Mouse (Mus musculus): ENCODE measurements at regions not wholly inside any gene's neighbourhood (a gene's known extent, or its start where the extent isn't known, plus 50 kb on each side); places are given as distances from the start of the nearest gene placed in this dataset.

DNA sequence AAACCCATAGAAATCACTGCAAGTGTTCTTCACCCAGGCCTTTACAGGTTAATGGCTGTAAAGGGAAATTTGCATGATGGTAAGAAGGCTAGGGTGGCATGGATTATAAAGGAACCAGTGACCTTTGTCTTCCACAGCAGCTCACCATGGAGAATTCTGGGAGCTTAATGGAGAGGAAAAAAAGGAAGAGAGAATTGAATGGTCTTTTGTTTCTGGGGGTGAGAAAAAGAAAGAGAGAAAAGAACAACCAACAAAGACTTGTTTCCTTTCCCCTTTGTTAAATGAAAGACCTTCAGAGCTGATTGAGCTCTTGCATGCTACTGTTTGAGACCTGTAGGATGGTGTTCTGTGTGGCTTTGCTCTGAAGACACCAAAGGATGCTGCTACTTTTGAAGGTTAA, 597.5 kb upstream of the Tenm3 start:
- no peak for DNase-seq (ENCODE audit: extremely low read depth, insufficient read length, low spot score)

DNA sequence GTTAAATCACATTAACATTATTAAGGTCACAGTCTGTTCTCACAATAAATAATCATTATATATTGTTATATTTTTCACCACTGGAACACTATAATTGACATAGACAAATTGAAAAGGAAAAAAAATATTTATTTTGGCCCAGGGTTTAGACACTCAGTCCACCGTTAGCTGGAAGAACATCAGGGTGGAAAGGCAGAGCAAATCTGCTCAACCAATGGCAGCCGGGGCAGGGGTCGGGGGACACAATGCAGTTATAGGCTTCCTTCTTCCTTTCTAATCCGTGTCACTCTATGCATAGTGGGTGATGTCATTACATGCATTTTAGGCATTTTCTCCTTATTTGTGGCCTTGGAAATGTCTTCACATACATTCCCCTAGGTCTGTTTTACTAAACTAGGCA, 552.8 kb upstream of the Tenm3 start:
- no peak for DNase-seq (ENCODE audit: extremely low read depth, insufficient read length, low spot score)

DNA sequence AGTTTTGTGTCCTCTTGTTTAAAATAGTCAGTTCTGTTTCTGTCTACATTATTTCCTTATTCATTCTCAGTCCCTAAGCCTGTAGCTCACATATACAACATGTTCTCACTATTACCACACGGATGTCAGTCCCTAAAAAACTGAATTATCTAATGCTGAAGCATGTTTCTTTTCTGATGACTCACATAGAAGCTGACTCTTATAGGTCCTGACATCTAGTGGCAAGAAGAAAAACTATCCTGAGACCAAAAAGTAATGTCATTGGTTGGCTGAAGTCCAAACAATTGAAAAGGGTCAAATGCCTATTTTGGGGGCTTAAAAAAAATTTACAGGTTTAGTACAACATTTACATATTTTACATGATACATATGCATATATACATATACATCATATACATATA, 551.3 kb upstream of the Tenm3 start:
- no peak for DNase-seq (ENCODE audit: extremely low read depth, insufficient read length, low spot score)

DNA sequence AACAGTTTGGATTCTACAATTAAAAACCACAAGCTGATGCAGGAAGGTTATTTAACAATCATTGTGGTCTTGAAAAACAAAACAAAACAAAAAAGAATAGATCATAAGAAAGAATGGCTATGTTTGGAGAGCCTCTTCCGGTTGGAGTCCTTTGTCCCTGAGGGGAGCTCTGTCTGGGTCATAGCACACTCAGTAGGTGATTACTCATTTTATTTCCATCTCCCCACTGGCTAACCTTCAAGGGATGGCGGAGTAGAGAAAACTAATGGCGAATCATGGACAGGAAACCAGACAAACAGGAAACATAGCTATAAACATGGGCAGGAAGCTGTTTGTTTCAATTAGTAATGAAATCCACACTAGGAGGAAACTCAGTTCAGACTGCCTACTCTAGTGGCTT, 545.8 kb upstream of the Tenm3 start:
- DNase-seq (ENCODE audit: extremely low read depth, insufficient read length, low spot score): no peak

DNA sequence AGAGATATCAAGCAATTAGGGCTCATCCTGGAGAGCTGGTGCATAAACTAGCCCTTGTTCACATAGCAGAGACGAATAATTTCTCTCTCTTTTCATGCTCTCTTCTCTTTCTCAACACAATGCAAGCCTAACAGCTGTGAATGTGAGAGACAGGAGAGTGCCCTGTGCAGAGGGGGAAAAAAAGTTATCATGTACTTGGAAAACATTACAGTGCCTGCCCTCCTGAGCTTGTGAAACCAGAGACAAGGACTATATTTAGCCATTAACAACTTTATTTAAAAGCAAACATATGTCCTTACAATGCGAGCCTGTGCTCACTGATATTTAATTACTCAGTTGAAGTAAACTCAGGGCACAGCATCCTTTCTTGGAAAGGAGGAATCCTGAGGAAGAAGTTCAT, 543.8 kb upstream of the Tenm3 start:
- DNase-seq (ENCODE audit: extremely low read depth, insufficient read length, low spot score): no peak

DNA sequence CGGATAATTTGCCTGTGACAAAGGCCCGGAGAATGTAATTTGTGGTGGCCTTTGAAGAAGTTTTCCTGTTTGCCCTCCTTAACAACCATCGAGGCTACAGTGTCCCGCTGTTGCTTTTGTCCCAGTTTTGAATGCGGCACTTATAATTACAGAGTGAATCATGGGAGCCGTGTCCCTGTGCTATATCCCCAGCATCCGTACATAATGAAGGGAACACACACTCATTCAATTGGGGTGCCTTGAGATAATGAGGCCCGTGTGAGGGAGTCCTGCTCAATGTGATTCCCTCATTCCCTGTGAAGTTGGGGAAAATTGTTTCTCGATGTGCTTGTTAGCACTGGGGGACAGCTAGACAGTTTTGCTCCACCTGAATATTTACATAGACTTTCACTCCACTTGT, 528.9 kb upstream of the Tenm3 start:
- no peak for DNase-seq (ENCODE audit: extremely low read depth, insufficient read length, low spot score)

DNA sequence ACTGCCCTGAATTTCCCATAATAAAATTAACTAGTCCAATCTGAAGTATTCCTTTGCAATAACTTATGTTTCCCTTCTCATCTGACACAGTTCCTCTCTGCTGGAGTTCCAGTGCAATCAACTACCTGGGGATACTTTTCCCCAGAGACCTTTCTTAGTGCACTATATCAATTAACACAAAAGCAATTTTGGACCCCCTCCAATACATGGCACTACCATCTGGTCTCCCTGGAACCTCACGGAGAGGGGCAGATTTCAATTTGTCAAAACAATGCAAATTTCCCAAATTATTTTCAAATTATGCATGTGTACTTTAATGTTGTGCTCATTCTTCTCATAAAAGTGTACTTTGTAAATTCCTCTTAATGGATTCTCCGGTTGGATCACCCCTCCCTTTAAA, 518.9 kb upstream of the Tenm3 start:
- DNase-seq (ENCODE audit: extremely low read depth, insufficient read length, low spot score): no peak

DNA sequence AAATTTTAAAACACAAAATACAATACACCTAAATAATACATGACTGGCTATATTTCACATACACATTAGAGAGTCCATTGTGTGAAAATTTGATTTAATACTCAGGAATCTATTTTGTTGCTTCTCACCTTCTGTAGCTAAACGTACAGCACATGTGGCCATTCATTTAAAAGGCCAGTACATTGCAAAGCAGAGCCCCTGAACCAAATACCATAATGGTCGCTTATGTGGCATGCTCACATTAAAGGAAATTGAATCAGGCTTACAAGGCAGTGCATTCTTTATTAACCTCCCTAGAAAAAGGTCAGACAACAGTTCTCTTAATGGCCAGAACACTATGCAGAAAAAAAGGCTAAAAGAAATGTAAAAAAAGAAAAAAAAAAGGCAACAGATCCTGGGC, 517.7 kb upstream of the Tenm3 start:
- DNase-seq (ENCODE audit: extremely low read depth, insufficient read length, low spot score): no peak

DNA sequence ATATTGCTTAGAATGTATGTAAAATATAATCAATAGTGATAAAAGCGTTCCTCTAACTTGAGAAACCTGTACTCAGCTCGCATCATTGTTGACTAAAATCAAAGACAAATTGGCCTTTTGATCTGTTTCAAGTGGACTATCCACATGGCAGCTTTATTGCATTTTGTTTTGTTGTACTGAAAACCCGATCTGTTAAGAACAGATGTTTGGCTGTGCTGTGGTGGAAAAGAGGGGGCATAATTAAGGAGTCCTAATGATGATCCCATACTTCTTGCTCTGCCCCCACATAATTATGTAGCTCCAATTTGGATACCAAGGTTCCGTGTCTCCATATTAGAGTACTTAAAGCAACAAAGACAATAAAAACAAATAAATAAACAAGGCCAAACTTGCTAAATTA, 516.4 kb upstream of the Tenm3 start:
- DNase-seq (ENCODE audit: extremely low read depth, insufficient read length, low spot score): no peak

DNA sequence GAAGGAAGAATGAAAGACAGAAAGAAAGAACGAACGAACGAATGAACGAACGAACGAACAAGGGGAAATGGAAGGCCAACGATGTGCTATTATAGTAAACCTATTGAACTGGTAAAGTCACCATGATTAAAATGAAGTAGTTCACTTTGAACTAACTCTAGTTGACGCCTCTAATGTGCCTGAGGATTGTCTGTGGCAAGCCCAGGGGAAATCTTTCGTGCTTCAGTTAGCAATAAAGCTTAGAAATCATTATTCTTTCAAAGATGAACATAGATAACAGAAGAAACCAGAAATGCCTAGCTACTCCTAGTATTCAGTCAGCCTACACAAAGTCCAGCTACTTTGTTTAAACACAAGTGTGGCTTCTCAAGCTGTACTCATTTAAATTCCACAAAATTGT, 515.9 kb upstream of the Tenm3 start:
- DNase-seq (ENCODE audit: extremely low read depth, insufficient read length, low spot score): no peak

DNA sequence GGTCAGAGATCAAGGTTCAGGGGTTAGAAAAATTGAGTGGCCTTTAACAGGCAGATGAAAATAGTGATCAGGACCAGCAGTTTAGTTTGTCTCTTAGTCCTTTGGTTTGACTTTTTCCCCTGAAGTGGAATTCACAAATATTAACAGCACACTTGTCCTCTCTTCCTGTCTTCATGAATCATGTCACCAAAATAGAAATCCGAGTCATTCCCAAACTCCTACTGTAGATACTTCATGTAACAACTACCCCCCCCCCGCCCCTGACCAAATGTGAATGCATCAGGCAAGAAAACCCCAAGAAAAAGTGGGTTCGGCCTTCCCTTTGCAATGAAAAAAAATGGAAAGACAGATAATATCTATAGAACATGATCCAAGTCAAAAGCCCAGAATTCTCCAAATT, 504.9 kb upstream of the Tenm3 start:
- peak; percentile 15 for DNase-seq (ENCODE audit: extremely low read depth, insufficient read length, low spot score)

DNA sequence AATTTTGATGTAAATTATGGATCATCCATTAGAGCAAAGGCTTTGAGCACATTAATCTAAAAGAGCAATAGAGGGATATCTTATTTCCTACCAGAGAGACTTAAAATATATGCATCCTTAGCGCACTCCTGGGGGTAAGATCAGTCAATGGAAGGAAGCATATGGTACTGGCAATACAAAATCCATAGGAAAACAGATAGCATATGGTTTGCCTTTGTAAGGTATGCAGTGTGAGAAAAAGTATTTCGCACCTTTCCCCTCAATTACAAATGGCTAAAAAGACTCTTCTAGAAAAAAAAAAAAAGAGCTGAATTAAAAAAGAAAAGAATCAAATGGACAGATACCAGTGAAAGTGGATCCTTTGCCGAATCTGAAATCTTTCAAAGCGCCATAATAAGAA, 495.0 kb upstream of the Tenm3 start:
- DNase-seq (ENCODE audit: extremely low read depth, insufficient read length, low spot score): no peak

DNA sequence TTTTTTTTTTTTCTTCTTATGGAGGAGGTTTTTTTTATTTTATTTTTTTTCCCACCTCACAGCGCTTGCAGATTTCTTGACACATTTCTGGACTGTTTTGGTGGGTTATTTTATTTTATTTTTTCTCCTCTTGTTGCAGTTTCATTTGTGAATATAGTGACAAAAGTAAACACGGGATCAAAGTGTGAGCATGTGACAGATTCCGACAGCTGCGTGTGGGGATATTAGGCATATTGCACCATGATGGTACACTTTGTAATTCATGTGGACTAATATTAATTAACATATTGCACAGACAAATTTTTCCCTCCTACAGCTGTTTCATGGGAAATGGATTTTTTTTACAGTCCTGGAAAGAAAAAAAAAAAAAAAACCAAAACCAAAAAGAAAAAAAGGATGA, 483.2 kb upstream of the Tenm3 start:
- DNase-seq (ENCODE audit: extremely low read depth, insufficient read length, low spot score): no peak

DNA sequence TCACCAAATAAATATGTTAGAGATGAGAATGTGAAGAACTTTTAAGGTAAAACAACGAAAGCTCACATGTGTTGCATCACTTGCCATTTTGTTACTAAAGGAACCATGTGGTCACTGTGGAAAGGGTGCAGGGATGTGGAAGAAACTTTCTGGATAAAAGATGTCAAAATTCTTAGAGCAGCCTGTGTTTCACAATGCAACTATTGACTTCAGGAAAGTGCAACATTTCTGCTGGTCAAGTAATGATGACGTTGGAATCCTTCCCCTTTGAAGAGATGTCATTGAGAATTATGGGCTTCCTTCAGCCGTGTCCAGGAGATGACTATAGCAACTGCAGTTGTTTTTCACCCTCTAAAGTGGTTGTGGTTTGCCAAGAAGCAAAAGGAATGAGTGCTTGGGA, 477.7 kb upstream of the Tenm3 start:
- peak; percentile 33 for DNase-seq (ENCODE audit: extremely low read depth, insufficient read length, low spot score)

DNA sequence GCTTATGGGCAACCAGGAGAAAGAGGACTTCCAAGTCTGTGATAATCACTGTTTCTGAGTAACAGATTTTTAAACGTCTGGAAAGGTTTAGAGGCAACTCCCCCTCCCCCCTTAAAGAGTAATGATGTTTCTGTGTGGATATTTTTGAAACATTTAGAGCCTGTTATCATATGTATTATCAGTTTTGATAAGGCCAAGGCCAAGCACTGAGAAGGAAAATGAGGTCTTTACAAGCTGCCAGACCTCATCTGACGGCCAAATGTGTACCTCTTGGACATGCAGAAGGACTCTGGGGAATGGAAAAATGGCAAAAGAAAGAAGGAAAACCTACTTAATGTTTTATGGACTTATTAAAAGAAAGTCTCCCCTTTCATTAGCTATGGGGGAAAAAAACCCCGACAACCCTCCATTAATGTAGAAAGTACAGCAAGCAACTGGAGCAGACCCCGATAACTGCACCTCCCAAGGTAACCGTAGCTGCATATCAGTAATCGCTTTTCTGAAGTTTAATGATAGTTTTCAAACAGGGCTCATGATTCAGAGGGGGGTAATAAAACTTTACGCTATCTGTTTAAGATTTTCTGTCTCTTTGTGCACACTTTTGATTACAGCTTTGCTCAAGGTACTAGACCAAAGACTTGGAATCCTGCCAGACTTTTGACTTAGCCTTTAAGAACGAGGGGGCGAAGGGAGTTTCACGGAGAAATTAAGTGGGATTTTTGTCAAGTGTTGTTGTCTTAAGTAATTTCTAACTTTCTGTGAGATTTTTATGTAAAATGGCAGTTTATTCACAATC, 469.9 kb upstream of the Tenm3 start:
- no peak for DNase-seq (ENCODE audit: extremely low read depth, insufficient read length, low spot score)

DNA sequence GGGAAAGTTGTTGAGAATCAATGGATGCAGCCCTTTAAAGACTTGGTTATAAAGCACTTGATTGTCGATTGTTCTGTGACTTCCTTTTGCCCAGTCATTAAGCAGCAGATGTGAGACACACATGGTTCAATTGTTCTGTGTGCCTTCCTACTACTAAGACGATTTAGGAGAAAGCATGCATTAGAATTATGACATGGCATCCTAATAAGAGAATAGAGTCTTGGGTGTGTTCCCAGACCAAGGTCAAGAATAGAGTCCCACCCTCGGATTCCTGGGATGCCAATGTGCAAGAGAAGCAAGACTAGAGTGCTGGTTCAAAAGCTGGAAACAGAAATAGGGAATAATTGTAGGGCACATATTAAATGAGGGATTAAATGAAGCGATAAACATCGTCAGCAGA, 469.1 kb upstream of the Tenm3 start:
- DNase-seq (ENCODE audit: extremely low read depth, insufficient read length, low spot score): peak; percentile 59

DNA sequence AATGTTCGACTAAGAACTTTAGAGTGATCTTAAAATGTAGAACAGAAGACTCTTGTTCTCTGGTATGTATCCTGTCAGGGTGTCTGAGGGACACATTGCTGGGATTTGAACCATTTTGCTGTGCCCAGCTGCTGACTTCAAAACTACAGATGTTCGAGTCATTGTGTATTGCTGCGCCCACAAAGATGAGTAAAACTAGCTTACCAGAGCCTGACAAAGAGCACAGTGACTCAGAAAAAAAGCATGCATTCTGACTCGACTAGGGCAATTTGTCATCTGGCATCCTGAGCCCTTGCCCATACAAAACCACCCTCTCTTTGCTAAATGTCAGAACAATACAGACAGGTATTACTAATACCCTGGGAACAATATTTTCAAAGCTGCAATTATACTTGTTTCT, 438.6 kb upstream of the Tenm3 start:
- peak; percentile 79 for DNase-seq (ENCODE audit: extremely low read depth, insufficient read length, low spot score)

DNA sequence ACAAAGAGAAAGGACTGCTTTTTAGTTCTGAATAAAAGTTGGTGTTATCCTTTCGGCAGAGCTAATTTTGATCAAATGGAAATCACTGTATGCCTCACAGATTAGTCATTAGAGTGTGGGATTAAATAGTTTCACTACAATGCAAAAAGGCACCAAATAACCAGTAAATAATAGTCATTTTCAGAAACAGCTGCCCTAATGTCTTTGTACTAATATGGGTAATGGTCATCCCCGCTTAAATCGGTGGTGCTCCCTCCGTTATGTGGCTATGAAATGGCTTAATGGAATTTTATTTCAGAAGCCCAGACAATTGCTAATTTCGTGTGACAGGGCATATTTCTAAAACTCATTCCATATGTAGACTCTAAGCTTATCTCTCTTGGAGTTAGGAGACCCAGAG, 437.5 kb upstream of the Tenm3 start:
- no peak for DNase-seq (ENCODE audit: extremely low read depth, insufficient read length, low spot score)

DNA sequence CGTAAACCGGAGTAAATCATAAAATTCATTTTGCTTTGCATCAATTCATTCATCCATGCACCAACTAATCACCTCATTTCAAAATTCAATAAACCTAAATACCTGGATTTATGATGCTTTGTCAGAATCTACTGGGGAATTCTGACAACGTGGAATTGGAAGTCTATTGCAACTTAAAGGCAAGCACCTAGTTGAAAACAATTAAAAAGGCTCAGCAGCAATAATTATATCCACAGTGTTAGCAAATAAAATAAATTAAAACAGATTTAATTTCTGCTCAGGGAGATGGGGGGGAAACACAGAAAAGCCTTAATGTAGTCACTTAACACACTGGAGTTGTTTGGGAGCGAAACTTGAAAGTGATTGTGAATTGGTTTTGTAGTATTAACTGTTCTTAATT, 430.3 kb upstream of the Tenm3 start:
- no peak for DNase-seq (ENCODE audit: extremely low read depth, insufficient read length, low spot score)

DNA sequence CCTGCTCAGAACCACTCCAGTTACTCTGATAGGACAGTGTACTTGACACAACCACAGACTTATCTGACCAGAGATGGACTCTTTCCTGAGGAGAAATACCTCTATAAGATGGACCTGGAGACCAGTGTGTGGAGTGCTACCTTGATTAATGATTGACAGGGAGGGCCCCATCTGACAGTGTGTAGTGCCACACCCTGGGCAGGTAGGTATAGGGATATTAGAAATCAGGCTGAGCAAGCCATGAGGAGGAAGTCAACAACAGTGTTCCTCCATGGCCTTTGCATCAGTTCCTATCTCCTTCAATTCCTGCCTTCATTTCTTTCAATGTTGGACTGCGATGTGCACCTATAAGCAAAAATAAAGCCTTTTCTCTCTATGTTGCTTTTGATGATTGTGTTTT, 429.4 kb upstream of the Tenm3 start:
- DNase-seq (ENCODE audit: extremely low read depth, insufficient read length, low spot score): no peak

DNA sequence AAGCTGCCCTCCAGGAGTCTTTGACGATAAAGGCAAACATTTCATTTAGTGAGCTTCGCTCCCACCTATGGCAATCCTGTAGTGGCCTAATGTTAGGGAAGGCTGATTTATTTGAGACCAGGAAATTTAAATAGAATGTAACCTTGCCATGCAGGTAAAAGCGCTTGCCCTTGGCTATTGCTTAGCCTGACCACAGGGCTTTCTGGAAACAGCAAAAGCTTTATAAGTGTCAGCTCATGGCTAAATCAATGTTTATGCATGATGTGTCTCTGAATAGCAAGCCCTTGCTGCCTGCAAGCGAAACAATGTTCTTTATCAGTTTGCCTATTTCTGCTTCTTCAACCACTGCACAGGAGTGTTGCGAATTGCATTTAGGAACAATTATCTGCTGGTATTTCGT, 419.7 kb upstream of the Tenm3 start:
- DNase-seq (ENCODE audit: extremely low read depth, insufficient read length, low spot score): no peak

DNA sequence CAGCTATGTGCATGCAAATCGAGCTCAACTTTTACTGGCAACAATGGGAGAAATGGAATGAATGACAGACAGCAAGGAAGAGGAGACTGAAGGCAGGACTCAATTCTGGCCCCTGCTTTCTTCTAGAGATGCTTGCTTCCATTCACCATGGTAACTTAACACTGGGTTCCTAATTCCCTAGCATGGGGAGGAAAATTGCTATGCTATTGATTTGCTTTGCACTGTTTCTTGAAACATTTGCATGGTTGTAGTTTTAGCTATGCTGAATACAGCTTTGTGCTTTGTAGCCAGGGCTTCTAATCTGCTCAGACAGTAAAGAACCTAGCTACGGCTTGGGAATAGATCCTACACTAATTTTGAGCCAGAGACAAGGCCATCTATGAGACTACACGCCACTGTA, 419.0 kb upstream of the Tenm3 start:
- no peak for DNase-seq (ENCODE audit: extremely low read depth, insufficient read length, low spot score)

DNA sequence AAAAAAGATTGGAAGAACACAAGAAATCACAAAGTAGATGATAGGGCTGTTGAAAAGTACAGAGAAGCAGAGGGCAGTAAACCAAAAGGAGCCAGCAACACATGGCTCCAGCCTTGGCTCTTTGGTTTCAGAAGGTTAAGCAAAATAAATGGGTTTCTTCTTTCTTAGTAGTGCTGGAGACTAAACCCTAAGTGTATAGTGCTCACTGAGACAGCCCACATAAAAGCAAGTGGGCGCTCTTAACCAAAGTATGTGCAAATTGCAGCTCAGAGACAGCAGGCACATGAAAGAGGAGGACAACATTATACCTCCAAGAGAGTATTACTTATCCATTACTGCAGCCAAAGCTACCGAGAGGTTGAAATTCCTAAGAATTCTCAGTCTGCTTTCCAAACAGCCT, 412.2 kb upstream of the Tenm3 start:
- no peak for DNase-seq (ENCODE audit: extremely low read depth, insufficient read length, low spot score)
